Mouse (Mus musculus): ENCODE measurements around the gene Omp.

DNA sequence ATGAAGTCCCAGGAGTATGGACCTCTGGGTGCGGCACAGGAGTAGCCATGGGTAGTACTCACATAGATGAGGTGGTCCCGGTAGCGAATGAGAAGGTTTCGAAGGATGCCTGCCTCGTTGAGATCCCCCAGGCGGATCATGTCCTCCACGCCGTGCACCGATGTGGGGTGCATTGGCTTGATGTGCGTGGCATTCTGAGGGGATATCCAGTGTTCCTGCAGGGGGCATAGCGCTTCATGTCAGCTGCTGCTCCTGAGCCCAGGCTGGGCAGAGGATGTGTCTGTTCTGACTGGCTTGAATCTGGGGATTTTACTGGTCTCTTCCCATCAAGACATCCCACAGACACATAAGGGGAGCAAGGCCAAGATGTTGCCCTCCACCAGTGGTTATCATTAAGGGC is 42.8 kb downstream of the Omp start:
- TF ChIP-seq MAFK (IDR thresholded peaks at IDR 0.05; ENCODE audit: insufficient replicate concordance, low read length) = no peak
- no peak for TF ChIP-seq POLR2AphosphoS2 (IDR thresholded peaks at IDR 0.05; ENCODE audit: low read depth, low read length)
- TF ChIP-seq IRF4 (IDR thresholded peaks at IDR 0.05; ENCODE audit: low read depth, low read length) = no peak
- no peak for TF ChIP-seq POLR2A (IDR thresholded peaks at IDR 0.05; ENCODE audit: low read depth, low read length)
- no peak for TF ChIP-seq EP300 (IDR thresholded peaks at IDR 0.05; ENCODE audit: low read length)
- TF ChIP-seq BHLHE40 (IDR thresholded peaks at IDR 0.05; ENCODE audit: low read depth, low read length) = no peak
